Mouse (Mus musculus): ENCODE measurements around the gene Ly9.
A peak's percentile ranks its signal among the peaks of the same experiment; 100 is the strongest.

Gene Ly9

DNA sequence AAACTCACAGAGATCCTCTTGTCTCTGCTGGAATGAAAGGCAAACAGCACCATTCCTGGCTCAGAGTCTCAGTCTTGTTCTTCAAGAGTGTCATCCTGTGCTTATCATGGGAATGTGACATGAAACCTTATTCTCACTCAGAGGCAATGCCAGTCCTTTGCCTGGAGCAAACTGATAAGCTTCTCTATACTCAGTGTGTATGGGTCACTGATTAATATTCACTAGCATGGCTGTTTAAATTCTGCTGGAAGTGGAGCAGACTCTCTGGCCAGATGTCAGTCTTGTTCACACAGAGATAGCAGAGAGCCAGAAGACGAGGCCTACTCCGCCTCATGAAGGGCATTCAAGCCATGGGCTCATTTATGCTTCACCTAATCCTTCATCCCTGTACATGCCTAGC is 22.6 kb downstream of the Ly9 start:
- DNase-seq (ENCODE audit: low spot score), result no peak

DNA sequence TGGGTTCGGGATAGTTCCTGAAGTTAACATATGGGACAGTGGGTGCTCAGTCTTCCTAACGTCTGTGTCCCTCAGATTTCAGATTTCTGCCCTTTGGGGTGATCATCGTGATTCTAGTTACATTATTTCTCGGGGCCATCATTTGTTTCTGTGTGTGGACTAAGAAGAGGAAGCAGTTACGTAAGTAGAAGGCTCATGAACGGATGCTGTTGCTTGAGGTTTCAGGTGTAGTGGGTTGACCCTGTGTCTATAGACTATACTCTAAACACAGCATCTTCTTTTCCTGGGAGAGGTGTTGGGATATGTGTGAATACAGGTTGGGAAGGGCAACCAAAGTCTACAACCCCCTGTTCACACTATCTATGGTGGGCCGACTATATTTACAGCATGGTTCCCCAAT is 30.0 kb downstream of the Ly9 start:
- no peak for DNase-seq (ENCODE audit: low spot score)

DNA sequence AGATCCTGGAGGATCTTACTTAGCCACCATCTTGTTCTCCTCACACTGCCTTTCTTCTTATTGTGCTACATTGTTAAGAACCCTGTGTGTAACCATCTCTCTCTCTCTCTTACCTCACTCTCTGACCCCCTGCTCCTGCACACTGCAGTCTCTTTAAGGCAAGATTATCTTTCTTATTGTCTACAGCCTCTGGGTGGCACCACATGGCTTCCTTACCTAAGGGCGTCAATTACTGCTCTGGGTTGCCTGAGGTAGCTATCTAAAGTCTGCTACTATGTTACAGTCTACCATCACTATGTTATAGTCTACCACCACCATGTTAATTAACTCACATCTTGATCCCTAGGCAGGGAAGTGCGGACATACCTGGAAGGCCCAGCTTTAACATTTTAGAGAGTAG is 38.8 kb downstream of the Ly9 start:
- DNase-seq (ENCODE audit: low spot score), result no peak

DNA sequence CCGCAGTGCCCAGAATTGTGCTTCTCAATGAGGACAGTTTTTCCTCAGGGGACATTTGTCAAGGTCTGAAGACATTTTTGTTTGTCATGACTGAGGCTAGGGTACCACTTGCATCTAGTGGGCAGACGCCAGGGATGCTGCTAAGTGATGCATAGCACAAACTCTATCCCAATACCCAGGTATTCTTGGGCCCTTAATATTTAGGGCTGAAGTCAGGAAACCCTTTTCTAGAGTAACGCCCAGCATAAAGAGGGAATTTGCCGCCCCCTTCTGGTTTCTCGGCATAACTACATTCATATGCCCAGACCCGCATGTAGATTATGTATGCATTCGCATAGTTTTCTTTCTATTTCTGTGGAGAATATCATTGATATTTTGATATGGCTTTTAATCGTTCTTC is 40.4 kb downstream of the Ly9 start:
- DNase-seq (ENCODE audit: low spot score), result peak; percentile 35

DNA sequence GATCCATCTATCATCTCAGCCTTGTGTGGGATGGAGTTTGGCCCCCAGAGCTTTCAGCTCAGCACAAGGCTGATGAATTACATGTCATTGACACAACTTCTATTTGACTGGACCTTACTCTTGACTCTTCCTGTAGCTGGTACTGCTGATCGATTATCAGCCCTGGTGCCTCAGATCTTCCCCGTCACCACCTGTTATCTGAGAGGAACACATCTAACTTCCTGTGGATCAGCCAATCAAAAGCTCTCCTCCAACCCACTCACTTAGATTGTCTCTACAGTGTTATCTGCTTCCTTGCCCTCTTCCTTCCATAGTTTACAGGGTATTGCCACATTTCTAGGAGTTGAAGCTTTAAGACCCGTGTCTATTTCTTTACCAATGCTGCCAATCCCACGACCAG is 41.3 kb downstream of the Ly9 start:
- DNase-seq (ENCODE audit: low spot score), result no peak

DNA sequence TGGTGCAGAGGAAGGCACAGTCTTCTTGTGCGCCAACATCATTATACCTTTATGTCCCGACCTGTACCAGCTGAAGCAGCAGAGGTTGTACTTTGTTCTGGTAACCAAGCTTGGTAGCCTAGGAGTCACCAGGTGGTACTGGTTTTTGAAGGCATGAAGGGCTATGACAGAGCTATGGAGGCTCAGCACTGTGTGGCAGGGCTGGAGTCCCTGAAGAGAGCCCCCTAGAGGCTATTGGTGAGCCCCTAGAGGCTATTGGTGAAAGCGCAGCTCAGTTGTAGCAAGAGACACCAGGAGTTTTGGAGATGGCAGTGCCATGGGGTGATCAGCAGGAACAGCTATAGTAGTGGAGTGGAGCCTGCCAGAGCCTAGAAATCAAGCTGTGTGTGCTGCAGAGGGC is 43.0 kb downstream of the Ly9 start:
- no peak for DNase-seq (ENCODE audit: low spot score)

DNA sequence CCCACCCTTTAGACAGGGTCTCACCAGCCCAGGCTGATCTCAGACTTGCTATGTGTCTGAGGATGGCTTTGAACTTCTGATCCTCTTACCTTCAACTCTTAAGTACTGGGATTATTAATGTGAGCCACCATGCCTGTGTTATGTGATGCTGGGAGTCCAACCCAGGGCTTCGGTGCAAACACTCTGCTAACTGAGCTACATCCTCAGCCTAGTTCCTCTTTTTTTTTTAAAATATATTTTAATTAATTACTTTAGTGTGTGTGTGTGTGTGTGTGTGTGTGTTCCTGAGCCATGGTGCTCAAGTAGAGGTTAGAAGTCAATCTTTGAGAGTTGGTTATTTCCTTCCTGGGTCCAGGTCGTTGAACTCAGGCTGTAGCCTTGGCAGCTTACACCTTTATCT is 44.2 kb downstream of the Ly9 start:
- DNase-seq (ENCODE audit: low spot score), result no peak

DNA sequence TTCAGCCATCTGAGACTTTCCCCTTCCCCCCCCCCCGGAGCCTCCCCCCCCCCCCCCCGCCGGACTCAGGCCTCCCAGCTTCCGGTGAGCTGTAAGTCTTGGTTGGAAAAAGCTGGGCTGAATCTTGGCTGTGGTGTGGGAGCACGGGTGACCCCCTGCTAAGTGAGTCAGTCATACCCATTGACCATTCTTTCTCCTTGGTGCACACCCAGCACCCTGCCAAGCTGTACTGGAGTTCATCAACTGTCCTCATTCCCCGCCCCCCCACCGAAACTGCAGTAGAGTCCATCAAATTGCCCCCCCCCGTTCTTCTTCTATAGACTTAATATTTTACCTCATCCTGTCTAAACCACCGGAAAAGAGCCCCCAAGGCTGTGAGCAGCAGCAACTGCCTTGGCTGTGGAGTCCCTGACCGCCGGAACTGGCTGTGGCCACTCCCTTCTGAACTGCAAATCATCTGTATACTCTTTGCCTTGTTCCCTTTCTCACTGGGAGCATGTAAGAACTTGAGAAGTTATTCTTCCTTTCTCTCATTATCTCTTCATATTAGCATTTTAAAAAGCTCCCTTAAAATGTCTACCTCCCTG is 45.5 kb downstream of the Ly9 start:
- no peak for DNase-seq (ENCODE audit: low spot score)

DNA sequence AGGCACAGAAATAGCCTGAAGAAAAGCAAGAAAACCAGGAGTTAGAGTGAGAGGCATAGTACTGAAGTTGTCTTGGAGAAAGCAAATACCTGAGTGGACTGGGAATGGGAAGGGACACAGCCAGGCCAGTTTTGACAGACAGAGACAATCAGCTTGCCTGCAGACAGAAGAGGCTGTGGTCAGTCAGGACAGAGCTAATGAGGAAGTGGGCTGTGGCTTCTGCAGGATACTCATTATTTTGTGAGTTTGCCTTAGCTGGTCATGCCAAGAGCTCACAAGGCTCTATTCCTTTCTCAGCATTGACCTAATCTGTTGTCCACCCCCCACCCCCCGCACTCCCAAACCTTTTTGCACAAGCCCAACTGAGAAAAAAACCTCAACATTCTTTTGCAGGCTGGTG is 46.0 kb downstream of the Ly9 start:
- DNase-seq (ENCODE audit: low spot score), result no peak

DNA sequence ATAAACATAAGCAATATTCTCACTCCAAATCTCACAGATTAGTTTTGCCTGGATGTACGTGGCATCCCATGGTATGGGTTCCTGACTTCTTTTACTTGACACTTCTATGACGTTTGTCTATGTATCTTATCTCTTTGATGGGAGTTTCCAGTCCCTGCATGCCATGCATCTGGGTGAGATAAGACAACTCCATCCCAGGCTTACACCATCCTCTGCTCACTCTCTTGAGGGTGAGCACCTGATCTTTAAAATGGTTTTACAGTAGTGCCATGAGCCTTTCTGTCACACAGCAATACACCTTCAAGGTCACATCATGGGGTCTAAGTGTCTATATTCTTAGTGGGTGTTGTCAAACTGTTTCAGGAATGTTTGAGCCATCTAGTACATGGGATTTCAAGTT is 46.9 kb downstream of the Ly9 start:
- DNase-seq (ENCODE audit: low spot score), result no peak

DNA sequence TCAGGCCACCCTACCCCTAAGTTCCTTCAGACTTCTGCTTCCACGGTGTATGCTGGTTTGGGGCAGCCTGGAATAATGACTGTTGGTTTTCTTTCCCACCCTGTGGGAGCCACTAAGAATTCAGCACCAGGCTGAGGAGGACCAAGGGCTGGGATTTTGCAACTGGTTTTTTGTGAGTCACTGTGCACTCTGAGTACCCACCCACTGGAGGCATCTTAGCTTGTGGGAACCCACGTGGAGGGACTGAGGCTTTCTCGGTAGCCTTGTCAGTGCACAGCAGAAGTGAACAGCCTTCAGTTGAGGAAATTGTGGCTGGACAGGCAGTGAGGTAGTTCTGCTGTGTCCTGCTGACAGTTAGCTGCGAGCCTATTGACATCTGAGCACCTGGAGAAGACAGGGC is 48.3 kb downstream of the Ly9 start, which contains the start of gene Cd244a:
Gene Cd244a (plus strand): TSS at position 296 of the 400 bp plus-strand sequence.
- no peak for DNase-seq (ENCODE audit: low spot score)

DNA sequence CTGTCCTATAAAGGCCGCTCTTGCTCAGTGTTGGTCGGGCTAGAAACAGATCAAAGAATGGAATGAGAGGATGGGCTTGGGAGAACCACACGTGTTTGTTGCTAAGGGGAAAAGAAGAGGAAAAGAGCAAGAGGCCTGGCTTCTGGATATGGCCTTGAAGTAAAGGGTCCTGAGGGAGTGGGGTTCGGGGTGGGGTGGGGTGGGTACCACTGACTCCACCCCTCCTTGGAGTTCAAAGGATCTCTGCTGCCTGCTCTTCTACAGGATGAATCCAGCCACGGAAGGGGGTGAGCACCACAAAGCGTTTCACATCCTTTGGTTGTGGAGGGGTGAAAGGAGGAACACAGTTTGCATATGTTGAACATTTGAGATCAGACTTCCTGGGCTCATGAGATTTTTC is 48.8 kb downstream of the Ly9 start:
- no peak for DNase-seq (ENCODE audit: low spot score)

DNA sequence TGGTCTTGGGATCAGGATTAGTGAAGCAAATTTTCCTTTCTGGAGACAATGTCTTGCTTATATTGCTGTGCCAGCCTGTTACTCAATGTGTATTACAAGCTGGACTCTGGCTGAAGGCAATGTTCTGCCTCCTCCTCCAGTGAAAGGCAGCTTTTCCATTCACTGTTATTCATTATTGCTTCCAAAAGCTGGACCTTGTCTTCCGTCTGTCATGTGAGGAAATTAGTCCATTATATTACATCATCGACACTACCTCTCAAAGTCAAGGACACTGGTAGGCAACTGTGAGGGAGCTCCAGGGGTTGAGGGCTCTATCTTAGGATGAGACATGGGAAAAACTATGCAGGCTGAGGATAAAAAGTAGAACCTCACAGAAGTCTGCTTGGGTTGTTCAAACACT is 50.8 kb downstream of the Ly9 start:
- no peak for DNase-seq (ENCODE audit: low spot score)

DNA sequence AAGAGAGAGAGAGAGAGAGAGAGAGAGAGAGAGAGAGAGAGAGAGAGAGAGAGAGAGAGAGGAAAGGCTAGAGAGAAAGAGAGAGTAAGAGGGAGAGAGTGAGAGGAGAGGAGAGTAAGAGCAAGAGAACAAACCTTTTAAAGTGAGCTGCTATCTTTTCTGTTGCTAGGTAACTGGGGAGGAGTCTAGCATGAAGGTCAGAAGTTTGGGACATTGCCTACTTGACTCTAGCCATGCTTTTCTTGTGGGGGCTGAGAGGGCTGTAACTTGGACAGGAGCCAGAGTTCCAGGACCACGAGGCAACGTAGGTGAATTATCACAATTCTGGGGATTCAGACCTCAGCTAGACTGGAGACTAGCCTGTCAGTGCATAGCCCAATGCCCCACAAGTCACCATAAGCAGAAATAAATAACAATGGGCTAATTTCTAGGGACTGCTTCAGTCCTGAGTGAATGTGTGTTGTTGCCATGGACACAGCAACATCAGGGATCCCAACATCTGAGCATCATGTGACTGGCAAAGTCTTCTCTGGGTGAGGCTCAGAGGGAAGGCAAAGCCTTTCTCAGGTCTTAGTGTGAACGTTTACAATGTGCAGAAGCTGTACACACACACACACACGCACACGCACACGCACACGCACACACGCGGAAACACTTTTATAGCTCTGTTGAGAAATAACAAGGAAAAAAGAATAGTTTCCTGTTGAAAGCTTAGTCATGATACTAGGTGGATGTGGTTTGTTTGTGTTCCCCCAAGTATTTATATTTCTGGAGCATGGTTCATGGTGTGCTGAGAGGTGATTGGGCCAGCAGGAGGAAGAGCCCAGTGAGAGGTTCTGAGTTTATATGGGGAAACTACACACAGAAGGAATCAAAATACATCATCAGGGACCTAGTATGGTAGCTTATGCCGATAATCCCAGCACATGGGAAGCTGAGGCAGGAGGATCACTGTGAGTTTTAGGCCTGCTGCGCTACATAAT is 53.6 kb downstream of the Ly9 start:
- no peak for DNase-seq (ENCODE audit: low spot score)

DNA sequence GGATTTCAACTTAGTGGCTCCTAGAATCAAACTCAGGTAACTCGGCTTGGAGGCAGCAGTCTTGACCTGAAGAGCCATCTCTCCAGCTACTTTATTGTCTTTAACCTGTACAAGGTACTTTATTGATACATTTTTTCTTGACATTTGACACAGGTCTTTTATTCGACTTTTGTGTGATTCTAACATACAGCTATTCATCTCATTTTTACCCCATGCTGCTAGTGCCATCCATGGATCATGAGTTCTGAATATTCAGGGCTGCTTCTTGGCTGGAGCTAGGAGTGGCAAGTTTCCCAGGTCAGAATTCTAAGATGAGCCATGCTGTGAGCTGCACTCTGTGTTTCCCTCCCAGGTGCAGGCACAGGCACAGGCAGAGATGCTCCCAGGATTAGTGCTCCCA is 55.0 kb downstream of the Ly9 start:
- DNase-seq (ENCODE audit: low spot score), result no peak

DNA sequence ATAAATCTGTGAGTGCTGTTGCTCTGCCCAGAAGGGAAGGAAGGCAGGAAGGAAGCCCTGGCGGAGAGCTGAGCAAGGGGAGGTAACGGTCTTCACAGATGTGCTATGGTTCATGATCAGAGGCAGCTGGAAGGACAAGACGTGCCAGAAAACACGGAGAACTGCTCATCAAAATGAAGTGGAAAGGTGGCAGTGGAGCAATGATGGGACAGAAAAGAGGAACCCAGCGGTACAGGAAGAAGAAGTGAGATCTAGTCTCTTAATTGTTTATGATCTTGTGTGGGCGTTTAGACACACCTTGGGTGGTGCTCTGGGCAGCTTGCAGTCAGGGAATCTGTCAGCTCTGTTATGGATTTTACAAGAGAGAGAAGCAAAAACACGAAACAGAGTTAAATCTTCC is 55.9 kb downstream of the Ly9 start:
- no peak for DNase-seq (ENCODE audit: low spot score)

DNA sequence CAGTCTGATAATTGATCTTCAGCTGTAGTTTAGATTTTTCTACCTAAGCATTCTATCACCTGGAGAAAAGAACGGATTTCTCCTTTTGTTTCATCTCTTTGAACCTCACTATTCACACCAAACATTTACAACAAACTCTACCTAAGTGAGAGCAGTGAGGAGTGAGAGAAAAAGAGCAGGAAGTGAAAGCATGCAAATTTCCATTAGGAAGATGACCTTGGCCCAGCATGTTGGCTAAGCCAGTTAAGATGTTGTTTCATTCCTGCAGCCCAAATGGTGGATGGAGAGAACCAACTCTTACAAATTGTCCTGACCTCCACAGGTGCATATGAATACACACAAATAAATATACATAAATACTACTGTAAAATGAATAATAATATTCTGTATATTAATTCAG is 66.5 kb downstream of the Ly9 start:
- DNase-seq (ENCODE audit: low spot score), result no peak

Data from ovary, postnatal 14 days (tissue).